Mouse (Mus musculus): ENCODE measurements around the gene Lig4. TPM values are rescaled to one million over a fixed set of nuclear protein-coding genes. Genes with fewer than 3 reads are reported as not detected.

Gene Lig4
- polyA plus RNA-seq, 1 experiment from 2014 or later = 1.1 TPM

DNA sequence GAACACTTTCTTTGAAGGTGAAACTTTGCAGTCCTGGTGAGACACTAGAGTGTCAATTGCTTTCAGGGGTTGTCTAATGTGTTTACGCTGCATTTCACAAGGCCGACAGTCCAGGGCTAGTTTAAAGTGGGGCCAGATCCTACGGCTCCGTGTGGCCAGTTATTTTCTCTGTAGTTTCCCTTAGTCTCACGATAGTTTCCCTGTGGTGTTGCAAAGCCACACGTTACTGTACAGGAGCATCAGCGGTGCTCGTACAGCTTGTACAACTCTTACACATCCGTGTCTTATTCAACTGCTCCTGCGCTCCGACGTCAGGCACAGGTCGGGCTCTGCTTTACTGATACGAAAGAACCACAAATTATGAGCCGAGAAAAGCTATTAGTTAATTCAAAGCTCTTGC, 470 bp downstream of the Lig4 start:
- Histone ChIP-seq H3K4me2 (peak overlapping the region; percentile 78), H3K4me3 (replicated peaks) (peak overlapping the region; percentile 92), H3K4me1 (replicated peaks) (peaks cover 53% of the 10 kb centered on the region), H3K36me3 (peaks cover 18% of the 10 kb centered on the region), H3K9ac (peak overlapping the region; percentile 91), H3K27ac (peak overlapping the region; percentile 61), H3K27me3 (no peaks in the 10 kb centered on the region), H3K9me3 (replicated peaks) (no peaks in the 10 kb centered on the region)
- DNase-seq (no peak), ATAC-seq (ENCODE audit: low read depth) (no peak)
- WGBS (ENCODE audit: insufficient replicate concordance) = 32% methylated on average over 15 of the region's 15 CpGs

DNA sequence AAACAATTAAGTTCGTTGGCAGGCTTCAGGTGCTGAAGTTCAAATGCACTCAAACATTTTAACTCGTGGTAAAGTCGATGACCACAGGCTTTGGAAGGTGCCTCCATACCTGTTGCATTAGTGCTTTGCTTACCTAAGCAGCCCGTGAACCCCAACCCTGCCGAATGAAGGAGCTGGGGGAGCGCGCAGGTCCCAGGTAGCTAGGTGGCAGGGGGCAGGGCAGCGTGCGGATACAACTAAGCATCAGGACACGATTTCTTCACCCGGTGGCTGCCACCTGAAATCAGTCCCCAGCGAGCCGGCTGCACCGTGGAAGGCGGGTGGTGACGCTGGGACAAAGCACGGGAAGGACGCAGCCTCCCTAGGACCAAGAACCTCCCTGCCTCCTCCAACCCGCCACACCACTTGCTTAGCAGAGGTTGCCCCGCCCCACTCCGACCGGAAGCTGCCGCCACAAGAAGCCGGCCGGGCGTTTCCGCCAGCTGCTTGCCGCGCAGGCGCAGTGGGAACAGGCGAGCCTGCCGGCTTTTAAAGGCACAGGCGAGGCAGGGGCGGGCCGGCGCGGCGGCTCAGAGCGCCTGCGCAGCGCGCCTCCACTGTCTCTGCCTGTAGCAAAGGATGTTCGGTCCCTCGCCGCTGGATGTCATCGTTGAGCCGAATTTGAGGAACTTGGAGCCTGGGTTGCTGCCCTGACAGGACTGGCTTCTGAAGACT, 1.4 kb downstream of the Lig4 start:
- peaks cover 19% of the 10 kb centered on the region for H3K36me3 ChIP-seq
- peak overlapping the region; percentile 78 for H3K4me2 ChIP-seq
- DNase-seq = peak; percentile 97
- H3K9me3 ChIP-seq (replicated peaks) = no peaks in the 10 kb centered on the region
- peaks cover 49% of the 10 kb centered on the region for H3K4me1 ChIP-seq (replicated peaks)
- under 1% methylated on average over 47 of the region's 47 CpGs for WGBS (ENCODE audit: insufficient replicate concordance)
- peak overlapping the region; percentile 91 for H3K9ac ChIP-seq
- 0 out of 2 replicates have a peak overlapping the region, but pooled peaks have one; percentile 8 for H3K27ac ChIP-seq
- peak overlapping the region; percentile 73 for H3K4me3 ChIP-seq (replicated peaks)
- ATAC-seq (ENCODE audit: low read depth) = peak; percentile 93
- H3K27me3 ChIP-seq = no peaks in the 10 kb centered on the region

DNA sequence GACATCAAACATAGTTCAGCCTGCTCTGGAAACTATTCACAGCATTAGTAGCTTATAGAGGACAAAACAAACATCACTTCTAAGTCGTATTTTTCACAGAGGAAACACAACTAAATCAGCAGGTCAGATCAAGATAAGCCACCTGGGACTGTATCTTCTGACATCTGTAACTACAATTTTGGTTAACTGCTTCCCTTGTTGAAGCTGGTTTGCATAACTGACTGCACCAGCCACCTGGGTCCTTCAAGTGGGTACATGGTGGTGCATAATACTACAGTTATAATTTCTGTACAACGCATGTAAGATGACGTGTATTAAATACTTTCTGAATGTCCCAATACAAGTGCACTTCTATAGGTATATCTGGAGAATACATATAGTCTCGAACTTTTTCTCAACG, 2.2 kb downstream of the Lig4 start:
- H3K36me3 ChIP-seq = peaks cover 19% of the 10 kb centered on the region
- peaks cover 41% of the 10 kb centered on the region for H3K4me1 ChIP-seq (replicated peaks)
- 29% methylated on average over 5 of the region's 5 CpGs for WGBS (ENCODE audit: insufficient replicate concordance)
- peak overlapping the region; percentile 74 for H3K9ac ChIP-seq
- no peak for DNase-seq
- H3K9me3 ChIP-seq (replicated peaks) = no peaks in the 10 kb centered on the region
- H3K27me3 ChIP-seq = no peaks in the 10 kb centered on the region
- peak overlapping the region; percentile 78 for H3K4me2 ChIP-seq
- ATAC-seq (ENCODE audit: low read depth) = no peak
- peak overlapping the region; percentile 73 for H3K4me3 ChIP-seq (replicated peaks)
- no peak overlapping the region for H3K27ac ChIP-seq

DNA sequence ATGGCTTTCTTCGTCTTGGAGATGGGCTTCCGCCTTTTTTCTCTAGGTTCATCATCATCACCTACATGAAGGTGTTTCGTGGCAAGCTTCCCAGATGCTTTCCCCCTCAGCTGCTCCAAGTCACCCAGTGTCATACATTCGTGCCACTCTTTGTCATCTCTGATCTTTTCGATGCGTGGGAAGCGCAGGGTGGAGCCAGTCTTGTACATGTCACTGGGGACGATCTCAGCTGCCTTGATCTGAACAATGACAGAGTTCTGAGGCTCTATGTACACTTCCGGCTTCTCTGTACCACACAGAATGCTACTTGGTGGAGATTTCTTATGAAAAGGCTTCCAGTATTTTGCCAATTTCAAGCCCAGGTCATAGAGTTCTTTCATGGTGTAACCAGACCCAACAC, 5.6 kb downstream of the Lig4 start:
- no peak overlapping the region for H3K4me2 ChIP-seq
- H3K4me1 ChIP-seq (replicated peaks) = peaks cover 14% of the 10 kb centered on the region
- no peak overlapping the region for H3K9ac ChIP-seq
- H3K27me3 ChIP-seq = no peaks in the 10 kb centered on the region
- no peak overlapping the region for H3K27ac ChIP-seq
- no peak for DNase-seq
- ATAC-seq (ENCODE audit: low read depth) = no peak
- WGBS (ENCODE audit: insufficient replicate concordance) = 83% methylated on average over 9 of the region's 9 CpGs
- no peak overlapping the region for H3K4me3 ChIP-seq (replicated peaks)
- peaks cover 19% of the 10 kb centered on the region for H3K36me3 ChIP-seq
- H3K9me3 ChIP-seq (replicated peaks) = no peaks in the 10 kb centered on the region

DNA sequence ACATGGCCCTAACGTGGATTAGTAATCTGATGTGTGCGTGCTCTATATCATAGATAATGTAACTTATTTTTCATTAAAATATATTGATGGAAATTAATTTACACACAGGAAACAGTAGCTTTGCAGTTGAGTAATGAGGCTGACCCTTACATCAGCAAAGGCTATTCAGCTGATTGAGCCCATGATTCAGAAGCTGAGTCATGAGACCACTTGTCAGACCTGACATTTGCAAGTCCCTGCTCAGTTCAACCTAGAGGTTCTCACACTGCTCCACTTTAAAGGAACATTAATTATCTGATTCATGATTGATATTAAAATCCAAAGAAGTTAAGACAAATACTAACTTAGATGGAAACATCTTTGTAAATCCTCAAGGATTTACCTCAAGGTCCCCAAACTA, 17.6 kb downstream of the Lig4 start:
- Histone ChIP-seq H3K36me3 (no peaks in the 10 kb centered on the region), H3K4me1 (replicated peaks) (no peaks in the 10 kb centered on the region), H3K27me3 (no peaks in the 10 kb centered on the region), H3K27ac (no peak overlapping the region), H3K4me3 (replicated peaks) (no peak overlapping the region), H3K9me3 (replicated peaks) (no peaks in the 10 kb centered on the region), H3K4me2 (no peak overlapping the region), H3K9ac (no peak overlapping the region)
- no peak for ATAC-seq (ENCODE audit: low read depth)
- no peak for DNase-seq
- WGBS (ENCODE audit: insufficient replicate concordance) = 69% methylated on average over 2 of the region's 2 CpGs

DNA sequence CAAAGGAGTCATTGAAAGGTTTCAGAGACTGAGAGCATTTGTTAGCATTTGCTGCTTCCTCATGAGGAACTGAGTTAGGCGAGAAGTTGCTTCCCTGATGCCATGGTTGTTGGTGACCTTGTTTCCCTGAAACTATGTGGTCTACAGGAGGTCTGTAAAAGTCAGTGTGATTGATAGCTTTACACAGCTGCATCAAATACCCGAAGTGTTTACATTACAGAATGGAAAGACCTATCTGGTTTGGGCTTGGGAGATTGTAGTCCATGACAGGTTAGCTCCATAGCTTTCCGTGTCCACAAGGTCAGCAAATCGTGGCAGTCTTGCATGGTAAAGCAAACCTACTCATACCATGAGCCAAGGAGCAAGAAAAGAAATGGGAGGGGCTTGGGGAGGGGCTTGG, 19.1 kb downstream of the Lig4 start:
- Histone ChIP-seq H3K27ac (no peak overlapping the region), H3K4me2 (no peak overlapping the region), H3K9ac (no peak overlapping the region), H3K9me3 (replicated peaks) (no peaks in the 10 kb centered on the region), H3K36me3 (no peaks in the 10 kb centered on the region), H3K4me1 (replicated peaks) (no peaks in the 10 kb centered on the region), H3K4me3 (replicated peaks) (no peak overlapping the region), H3K27me3 (no peaks in the 10 kb centered on the region)
- ATAC-seq (ENCODE audit: low read depth) = no peak
- WGBS (ENCODE audit: insufficient replicate concordance) = 52% methylated on average over 4 of the region's 4 CpGs
- DNase-seq = no peak

DNA sequence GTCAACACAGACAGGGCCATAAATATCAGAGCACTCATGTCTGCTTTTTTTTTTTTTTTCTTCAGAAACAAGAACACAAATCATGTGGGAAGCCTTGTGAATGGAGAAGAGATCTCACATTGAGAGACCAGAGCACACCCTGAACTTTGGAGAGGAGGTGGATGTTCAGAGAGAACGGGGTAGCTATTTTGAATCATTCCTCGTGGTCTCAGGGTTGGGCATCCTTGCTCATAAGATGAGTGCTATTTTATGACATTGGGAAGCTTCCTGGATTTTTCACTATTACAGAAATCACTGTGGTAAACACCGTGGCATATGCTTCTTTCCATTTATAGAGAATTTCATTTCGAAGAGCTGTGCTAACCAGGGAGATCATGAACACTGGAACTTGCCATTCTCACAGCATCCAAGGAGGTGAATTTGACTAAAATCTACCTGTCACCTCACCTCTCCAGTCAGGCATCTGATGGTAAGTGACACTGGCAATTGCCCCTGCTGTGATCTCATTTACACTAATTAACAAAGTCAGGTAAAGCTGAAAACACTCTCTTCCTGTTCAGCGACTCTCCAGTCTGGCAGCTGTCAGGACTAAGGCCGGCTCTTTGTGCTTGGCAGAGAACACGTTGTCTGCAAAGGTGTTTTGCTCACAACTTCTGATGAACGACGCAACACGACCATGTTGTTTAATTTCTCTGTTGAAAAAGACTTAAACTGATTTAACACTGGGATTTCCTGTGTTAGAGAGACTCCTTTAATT, 28.2 kb downstream of the Lig4 start:
- no peaks in the 10 kb centered on the region for H3K9me3 ChIP-seq (replicated peaks)
- H3K4me3 ChIP-seq (replicated peaks) = no peak overlapping the region
- no peak overlapping the region for H3K27ac ChIP-seq
- H3K4me2 ChIP-seq = no peak overlapping the region
- DNase-seq (no peak), ATAC-seq (ENCODE audit: low read depth) (no peak)
- H3K9ac ChIP-seq = no peak overlapping the region
- WGBS (ENCODE audit: insufficient replicate concordance) = 47% methylated on average over 10 of the region's 10 CpGs
- H3K4me1 ChIP-seq (replicated peaks) = no peaks in the 10 kb centered on the region
- no peaks in the 10 kb centered on the region for H3K36me3 ChIP-seq
- H3K27me3 ChIP-seq = no peaks in the 10 kb centered on the region

DNA sequence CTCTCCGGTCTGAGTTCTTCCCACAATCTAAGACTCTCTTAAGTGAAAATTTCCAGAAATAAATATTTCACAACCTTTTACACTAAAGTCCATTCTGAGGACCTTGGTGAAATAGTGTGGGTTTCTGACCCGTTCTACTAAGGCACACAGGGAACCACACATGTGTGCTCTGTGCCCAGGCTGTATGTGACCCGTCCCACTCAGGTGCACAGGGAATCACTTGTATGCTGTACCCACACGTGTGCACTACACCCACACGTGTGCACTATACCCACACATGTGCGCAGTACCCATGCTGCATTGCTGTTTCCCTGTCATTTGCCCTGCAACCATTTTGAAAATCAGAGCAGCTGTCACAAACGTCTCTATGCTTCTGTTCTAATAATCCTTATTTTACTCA, 41.9 kb downstream of the Lig4 start:
- H3K9me3 ChIP-seq (replicated peaks) = no peaks in the 10 kb centered on the region
- 50% methylated on average over 7 of the region's 7 CpGs for WGBS (ENCODE audit: insufficient replicate concordance)

DNA sequence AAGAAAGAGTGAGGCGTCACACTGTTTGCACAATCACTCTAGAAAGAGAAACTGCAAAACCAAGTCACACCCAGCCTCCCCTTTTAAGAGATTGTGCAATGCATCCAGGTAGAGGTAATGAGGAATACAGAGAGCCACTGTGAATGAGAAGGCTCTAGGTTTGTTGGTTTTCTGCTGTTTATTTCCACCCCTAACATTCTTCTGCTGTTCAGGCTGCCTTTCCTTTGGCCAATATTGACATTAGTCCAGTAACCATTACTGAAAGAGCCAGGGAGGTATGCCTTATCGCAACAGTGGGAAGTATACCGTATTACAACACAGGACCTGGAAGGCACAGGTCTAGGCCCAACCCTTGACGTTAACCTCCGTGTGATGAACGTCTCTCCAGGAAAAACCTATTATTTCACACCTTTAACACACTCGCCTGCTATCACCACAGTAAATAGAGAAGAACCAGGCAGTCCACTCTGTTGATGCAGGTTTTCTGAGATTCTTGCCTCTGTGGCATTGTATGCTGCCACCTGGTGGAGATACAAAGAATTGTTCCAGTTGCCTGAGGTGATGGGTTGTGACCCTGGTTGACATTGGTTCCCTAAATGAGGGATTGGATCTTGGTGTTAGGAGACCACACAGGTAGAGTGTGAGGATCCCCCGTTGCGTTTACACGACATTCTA, 42.5 kb downstream of the Lig4 start:
- no peaks in the 10 kb centered on the region for H3K4me1 ChIP-seq (replicated peaks)
- 25% methylated on average over 10 of the region's 10 CpGs for WGBS (ENCODE audit: insufficient replicate concordance)
- ATAC-seq (ENCODE audit: low read depth) (peak; percentile 76), DNase-seq (no peak)
- no peaks in the 10 kb centered on the region for H3K27me3 ChIP-seq
- H3K4me2 ChIP-seq = no peak overlapping the region
- no peaks in the 10 kb centered on the region for H3K9me3 ChIP-seq (replicated peaks)
- H3K27ac ChIP-seq = no peak overlapping the region
- H3K36me3 ChIP-seq = no peaks in the 10 kb centered on the region
- H3K9ac ChIP-seq = no peak overlapping the region
- no peak overlapping the region for H3K4me3 ChIP-seq (replicated peaks)

More for the DNA sequence above, 41.9 kb downstream of the Lig4 start:
- no peak overlapping the region for H3K9ac ChIP-seq
- ATAC-seq (ENCODE audit: low read depth) (no peak), DNase-seq (no peak)
- no peaks in the 10 kb centered on the region for H3K27me3 ChIP-seq
- H3K4me3 ChIP-seq (replicated peaks) = no peak overlapping the region
- no peak overlapping the region for H3K27ac ChIP-seq
- no peaks in the 10 kb centered on the region for H3K36me3 ChIP-seq
- no peak overlapping the region for H3K4me2 ChIP-seq
- H3K4me1 ChIP-seq (replicated peaks) = no peaks in the 10 kb centered on the region

DNA sequence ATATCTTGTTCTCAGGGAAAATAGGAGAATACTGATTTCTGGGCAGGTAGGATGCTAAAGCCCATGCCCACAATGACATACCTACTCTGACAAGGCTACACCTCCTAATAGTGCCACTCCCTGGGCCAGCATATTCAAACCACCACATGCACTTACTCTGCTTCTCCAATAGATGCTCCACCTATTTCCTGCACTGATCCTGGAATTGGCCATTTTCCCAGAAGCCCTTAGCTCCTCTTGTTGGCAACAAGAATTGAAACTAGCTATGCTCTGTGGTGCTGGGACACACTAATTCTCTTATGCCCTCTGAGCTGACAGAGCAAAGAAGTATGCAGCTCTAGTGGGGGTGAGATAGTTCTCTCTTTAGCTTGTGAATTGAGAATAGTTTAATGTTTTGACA, 44.8 kb downstream of the Lig4 start:
- no peak for ATAC-seq (ENCODE audit: low read depth)
- Histone ChIP-seq H3K4me3 (replicated peaks) (no peak overlapping the region), H3K9me3 (replicated peaks) (no peaks in the 10 kb centered on the region), H3K27ac (no peak overlapping the region), H3K4me2 (no peak overlapping the region), H3K36me3 (no peaks in the 10 kb centered on the region), H3K9ac (no peak overlapping the region), H3K27me3 (no peaks in the 10 kb centered on the region), H3K4me1 (replicated peaks) (no peaks in the 10 kb centered on the region)
- DNase-seq = no peak

DNA sequence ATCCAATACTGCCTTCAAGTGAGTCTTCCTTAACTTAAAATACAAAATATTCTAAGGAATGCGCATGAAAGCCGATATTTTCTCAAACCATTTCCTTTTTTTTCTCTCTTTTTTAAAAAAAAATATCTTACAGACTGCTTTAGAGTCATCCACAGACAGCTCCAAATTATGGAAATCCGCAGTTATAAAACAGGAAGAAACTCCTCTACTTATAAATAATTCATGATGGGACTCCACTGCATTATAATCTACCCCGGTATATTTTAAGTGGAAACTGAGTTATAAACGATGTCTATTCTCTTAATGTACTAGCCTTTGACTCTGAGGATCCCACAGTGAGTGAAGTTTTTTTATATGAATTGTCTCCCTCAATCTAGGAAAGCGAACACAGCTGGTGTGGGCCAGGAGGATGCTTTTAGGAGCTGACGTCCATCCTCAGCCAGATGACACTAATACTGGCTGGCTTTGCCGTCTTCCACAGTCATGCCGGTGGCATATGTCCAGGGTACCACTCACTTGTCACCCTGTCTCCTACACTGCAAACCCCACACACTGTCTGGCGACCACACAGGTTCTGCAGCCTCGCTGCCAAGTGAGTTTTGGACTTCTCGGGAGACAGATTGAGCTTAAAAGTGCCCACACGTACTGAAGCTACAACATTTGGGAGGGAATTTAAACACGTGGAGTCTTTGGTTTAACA, 47.6 kb downstream of the Lig4 start:
- Histone ChIP-seq H3K4me1 (replicated peaks) (no peaks in the 10 kb centered on the region), H3K27ac (no peak overlapping the region), H3K4me3 (replicated peaks) (no peak overlapping the region), H3K36me3 (no peaks in the 10 kb centered on the region), H3K9me3 (replicated peaks) (no peaks in the 10 kb centered on the region), H3K4me2 (no peak overlapping the region), H3K9ac (no peak overlapping the region), H3K27me3 (no peaks in the 10 kb centered on the region)
- DNase-seq (no peak), ATAC-seq (ENCODE audit: low read depth) (no peak)
- 66% methylated on average over 14 of the region's 14 CpGs for WGBS (ENCODE audit: insufficient replicate concordance)
